In genomic region chr5:137608654-137609190, GRCm38 (mm10) we compare ENCODE assay signal across 8 mouse cellular contexts. TPM values are rescaled to one million over a fixed set of nuclear protein-coding genes. Genes with fewer than 3 reads are reported as not detected.
A peak's percentile ranks its signal among the peaks of the same experiment; 100 is the strongest.
DNase-seq lines count a peak whose midpoint lies in the region; ATAC-seq and TF ChIP-seq lines count a peak whose summit lies in the region.

No protein-coding gene starts in this region.

- intact Hi-C loops in heart, postnatal 14 days (cut with DNase I): no loop called here

- peak overlapping the region; percentile 31 for H3K4me3 ChIP-seq in heart, embryonic 13.5 days
- H3K4me3 ChIP-seq in forebrain, postnatal 0 days (ENCODE audit: low read depth, low read length): no peak overlapping the region
- no peak overlapping the region for H3K4me3 ChIP-seq in lung, postnatal 0 days (ENCODE audit: low read depth, low read length)

- WGBS in heart, embryonic 13.5 days: 28% methylated on average over 23 of the region's 23 CpGs
- 21% methylated on average over 23 of the region's 23 CpGs for WGBS in forebrain, postnatal 0 days
- WGBS in lung, postnatal 0 days: 29% methylated on average over 22 of the region's 23 CpGs

- peak overlapping the region; percentile 67 for H3K4me2 ChIP-seq in heart, embryonic 13.5 days
- peak overlapping the region; percentile 31; the same call in 1 of the 2 replicates for H3K4me2 ChIP-seq in forebrain, postnatal 0 days (ENCODE audit: low read depth)
- peak overlapping the region; percentile 46 for H3K4me2 ChIP-seq in lung, postnatal 0 days (replicated peaks; ENCODE audit: low read depth, low read length)

- H3K9me3 ChIP-seq in heart, embryonic 13.5 days: no peaks in the 10 kb centered on the region
- H3K9me3 ChIP-seq in forebrain, postnatal 0 days (ENCODE audit: low read length): no peaks in the 10 kb centered on the region
- H3K9me3 ChIP-seq in lung, postnatal 0 days (ENCODE audit: low read length): no peaks in the 10 kb centered on the region

- H3K4me1 ChIP-seq in heart, embryonic 13.5 days: peaks cover 62% of the 10 kb centered on the region
- H3K4me1 ChIP-seq in forebrain, postnatal 0 days (ENCODE audit: insufficient read depth): no peaks in the 10 kb centered on the region
- H3K4me1 ChIP-seq in lung, postnatal 0 days (ENCODE audit: insufficient read depth, low read depth, low read length): peaks cover 24% of the 10 kb centered on the region; the same call in 1 of the 2 replicates

- H3K27me3 ChIP-seq in heart, embryonic 13.5 days (replicated peaks): peaks cover 15% of the 10 kb centered on the region; the same call in 1 of the 2 replicates
- peaks cover 6% of the 10 kb centered on the region; the same call in 1 of the 2 replicates for H3K27me3 ChIP-seq in forebrain, postnatal 0 days (ENCODE audit: insufficient read depth, low read length)
- H3K27me3 ChIP-seq in lung, postnatal 0 days (replicated peaks; ENCODE audit: insufficient read depth, low read length): no peaks in the 10 kb centered on the region

- no peak for TF ChIP-seq CTCF in forebrain, postnatal 0 days (IDR thresholded peaks at IDR 0.05; ENCODE audit: low read depth)
- peak; percentile 45 for TF ChIP-seq CTCF in lung, postnatal 0 days (IDR thresholded peaks at IDR 0.05)

- H3K36me3 ChIP-seq in heart, embryonic 13.5 days: peaks cover 43% of the 10 kb centered on the region
- no peaks in the 10 kb centered on the region for H3K36me3 ChIP-seq in forebrain, postnatal 0 days (ENCODE audit: insufficient read depth)
- no peaks in the 10 kb centered on the region for H3K36me3 ChIP-seq in lung, postnatal 0 days (ENCODE audit: insufficient read depth, low read length)

- H3K9ac ChIP-seq in heart, embryonic 13.5 days: peak overlapping the region; percentile 72
- H3K9ac ChIP-seq in forebrain, postnatal 0 days: no peak overlapping the region
- H3K9ac ChIP-seq in lung, postnatal 0 days (replicated peaks; ENCODE audit: low read depth): 0 out of 2 replicates have a peak overlapping the region, but pooled peaks have one; percentile 26

- TF ChIP-seq EP300 in lung, postnatal 0 days (IDR thresholded peaks at IDR 0.05): no peak

- no peak overlapping the region for H3K27ac ChIP-seq in heart, embryonic 13.5 days (replicated peaks)
- H3K27ac ChIP-seq in forebrain, postnatal 0 days (ENCODE audit: low read depth, low read length): no peak overlapping the region
- no peak overlapping the region for H3K27ac ChIP-seq in lung, postnatal 0 days (ENCODE audit: low read length)

- no peak for ATAC-seq in heart, embryonic 13.5 days (ENCODE audit: extremely low read depth, insufficient number of reproducible peaks, low FRiP score, low TSS enrichment)
- ATAC-seq in forebrain, postnatal 0 days: no peak
- no peak for ATAC-seq in lung, postnatal 0 days
- ATAC-seq in CD4-positive, CD25-positive, alpha-beta regulatory T cell, adult 4 months: no peak

- no peak for DNase-seq in heart, postnatal 14 days
- DNase-seq in ES-CJ7 (ENCODE audit: low read depth, low spot score): peak; percentile 53
- DNase-seq in forebrain, postnatal 0 days: no peak
- DNase-seq in lung, postnatal 0 days (ENCODE audit: low spot score): peak; percentile 32
- no peak for DNase-seq in left cerebral cortex, adult 8-10 months (ENCODE audit: low spot score in 2 of 2)
- no peak for DNase-seq in gastrocnemius, postnatal 10 days

RNA-seq across cellular contexts. Expression of gene Pcolce, which starts 4.9 kb away (rescaled TPM):
- 113 and 114 TPM in 2 replicates for polyA plus RNA-seq in heart, embryonic 13.5 days (2015; fragmentation: Nextera tagmentation; extraction: Ambion mirVana)
- 100 to 1,000 TPM; 101 to 107 TPM for total RNA-seq in heart, postnatal 14 days (2021)
- total RNA-seq in forebrain, postnatal 0 days (2014; rRNA removed): 13.1 and 22.5 TPM in 2 replicates
- 18.1 and 20.3 TPM in 2 replicates for polyA plus RNA-seq in forebrain, postnatal 0 days (2015; fragmentation: Nextera tagmentation; extraction: Ambion mirVana)
- 86.6 and 101 TPM in 2 replicates for polyA plus RNA-seq in lung, postnatal 0 days (2015; fragmentation: Nextera tagmentation; extraction: Ambion mirVana)
- total RNA-seq in left cerebral cortex, adult 8-10 months (2022): 10 to 100 TPM; 12.8 to 14.6 (median 13.8) TPM
- 1 to 10 TPM in 1 of 2 experiments, not detected in 1; 1.4 TPM for polyA plus RNA-seq in CD4-positive, CD25-positive, alpha-beta regulatory T cell, adult 4 months (2017; shearing (Covaris generic))
- total RNA-seq in gastrocnemius, postnatal 10 days (2021): 100 to 1,000 TPM; 292 to 390 TPM

RNA-seq across cellular contexts. Expression of gene Mospd3, which starts 7.9 kb away (rescaled TPM):
- 16.4 and 18.4 TPM in 2 replicates for polyA plus RNA-seq in heart, embryonic 13.5 days (2015; fragmentation: Nextera tagmentation; extraction: Ambion mirVana)
- 10 to 100 TPM; 22.0 to 22.3 TPM for total RNA-seq in heart, postnatal 14 days (2021)
- 4.9 and 5.8 TPM in 2 replicates for total RNA-seq in forebrain, postnatal 0 days (2014; rRNA removed)
- 61.5 and 67.9 TPM in 2 replicates for polyA plus RNA-seq in forebrain, postnatal 0 days (2015; fragmentation: Nextera tagmentation; extraction: Ambion mirVana)
- polyA plus RNA-seq in lung, postnatal 0 days (2015; fragmentation: Nextera tagmentation; extraction: Ambion mirVana): 32.1 and 33.7 TPM in 2 replicates
- total RNA-seq in left cerebral cortex, adult 8-10 months (2022): 10 to 100 TPM; 18.6 to 29.9 (median 21.4) TPM
- polyA plus RNA-seq in CD4-positive, CD25-positive, alpha-beta regulatory T cell, adult 4 months (2017; shearing (Covaris generic)): 10 to 100 TPM; 27.3 to 28.8 TPM
- total RNA-seq in gastrocnemius, postnatal 10 days (2021): 10 to 100 TPM; 16.5 to 29.5 TPM

RNA-seq across cellular contexts. Expression of gene Fbxo24, which starts 20.1 kb away (rescaled TPM):
- polyA plus RNA-seq in heart, embryonic 13.5 days (2015; fragmentation: Nextera tagmentation; extraction: Ambion mirVana): 0.12 and 0.23 TPM in 2 replicates
- under 1 TPM; 0.27 to 0.43 TPM for total RNA-seq in heart, postnatal 14 days (2021)
- 0.23 and 0.24 TPM in 2 replicates for total RNA-seq in forebrain, postnatal 0 days (2014; rRNA removed)
- 0.09 and 0.10 TPM in 2 replicates for polyA plus RNA-seq in forebrain, postnatal 0 days (2015; fragmentation: Nextera tagmentation; extraction: Ambion mirVana)
- 0.19 and 0.51 TPM in 2 replicates for polyA plus RNA-seq in lung, postnatal 0 days (2015; fragmentation: Nextera tagmentation; extraction: Ambion mirVana)
- under 1 TPM; 0.16 to 0.28 (median 0.20) TPM for total RNA-seq in left cerebral cortex, adult 8-10 months (2022)
- polyA plus RNA-seq in CD4-positive, CD25-positive, alpha-beta regulatory T cell, adult 4 months (2017; shearing (Covaris generic)): under 1 TPM; 0.46 to 0.49 TPM
- under 1 TPM; 0.33 to 0.70 TPM for total RNA-seq in gastrocnemius, postnatal 10 days (2021)

RNA-seq across cellular contexts. Expression of gene Lrch4, which starts 20.2 kb away (rescaled TPM):
- 21.8 and 24.2 TPM in 2 replicates for polyA plus RNA-seq in heart, embryonic 13.5 days (2015; fragmentation: Nextera tagmentation; extraction: Ambion mirVana)
- 10 to 100 TPM; 22.6 to 23.0 TPM for total RNA-seq in heart, postnatal 14 days (2021)
- total RNA-seq in forebrain, postnatal 0 days (2014; rRNA removed): 3.3 and 5.6 TPM in 2 replicates
- polyA plus RNA-seq in forebrain, postnatal 0 days (2015; fragmentation: Nextera tagmentation; extraction: Ambion mirVana): 11.3 and 12.8 TPM in 2 replicates
- polyA plus RNA-seq in lung, postnatal 0 days (2015; fragmentation: Nextera tagmentation; extraction: Ambion mirVana): 47.4 and 50.7 TPM in 2 replicates
- 10 to 100 TPM in 3 of 4 experiments, 1 to 10 TPM in 1; 9.5 to 18.0 (median 16.0) TPM for total RNA-seq in left cerebral cortex, adult 8-10 months (2022)
- 10 to 100 TPM; 46.5 to 81.2 TPM for polyA plus RNA-seq in CD4-positive, CD25-positive, alpha-beta regulatory T cell, adult 4 months (2017; shearing (Covaris generic))
- 10 to 100 TPM; 15.9 to 17.7 TPM for total RNA-seq in gastrocnemius, postnatal 10 days (2021)

RNA-seq across cellular contexts. Expression of gene Gm20605, which starts 20.3 kb away (rescaled TPM):
- polyA plus RNA-seq in heart, embryonic 13.5 days (2015; fragmentation: Nextera tagmentation; extraction: Ambion mirVana): 5.5 TPM in 2 replicates
- total RNA-seq in heart, postnatal 14 days (2021): 1 to 10 TPM; 6.6 to 8.5 TPM
- total RNA-seq in forebrain, postnatal 0 days (2014; rRNA removed): 3.6 and 6.1 TPM in 2 replicates
- polyA plus RNA-seq in forebrain, postnatal 0 days (2015; fragmentation: Nextera tagmentation; extraction: Ambion mirVana): 1.9 and 2.4 TPM in 2 replicates
- polyA plus RNA-seq in lung, postnatal 0 days (2015; fragmentation: Nextera tagmentation; extraction: Ambion mirVana): 11.6 and 12.3 TPM in 2 replicates
- 10 to 100 TPM in 1 of 4 experiments, 1 to 10 TPM in 3; 5.6 to 11.5 (median 8.8) TPM for total RNA-seq in left cerebral cortex, adult 8-10 months (2022)
- polyA plus RNA-seq in CD4-positive, CD25-positive, alpha-beta regulatory T cell, adult 4 months (2017; shearing (Covaris generic)): 10 to 100 TPM; 11.5 to 15.5 TPM
- 1 to 10 TPM; 4.1 to 7.7 TPM for total RNA-seq in gastrocnemius, postnatal 10 days (2021)

Comparison
In these comparisons a context has a peak if more than half of its experiments do, and no peak if none do; other contexts are left out.
1. DNase-seq: peak in ES-CJ7 (single experiment) and lung, postnatal 0 days (single experiment); none in heart, postnatal 14 days (0 of 2), forebrain, postnatal 0 days (single experiment), left cerebral cortex, adult 8-10 months (0 of 2) and gastrocnemius, postnatal 10 days (single experiment).
2. Peak in every context shown above with its lines, with median percentiles within 50 percentile points of each other: H3K4me2 ChIP-seq.